Mouse (Mus musculus) layer of hippocampus, postnatal 14 days (tissue): ENCODE data around the gene Icosl. TPM values are rescaled to one million over a fixed set of nuclear protein-coding genes. Genes with fewer than 3 reads are reported as not detected.
"Not testable (repeated sequence)": the region's sequence is repeated elsewhere in the genome, so short reads cannot be mapped to it uniquely, and the experiment has no call there.

Experiments
- DNase-seq, 2 experiments: peaks; one replicate each; pipeline ENCODE4 v3.0.0; 2021 to 2022; ENCODE audit warnings: low spot score in 2 of 2, mixed read lengths in 1 of 2
- long read RNA-seq, 2 experiments: library from polyadenylated mRNA; stranded (forward); transcript quantifications; one replicate each; pipeline ENCODE4 v2.0.0; 2021
- total RNA-seq, 2 experiments: library from RNA; stranded (reverse); gene quantifications; 2 replicates each; pipeline ENCODE4 v1.2.3; 2021

The Icosl gene
- 1 to 10 TPM; 4.5 to 5.7 TPM for total RNA-seq
- long read RNA-seq, experiment 1, partial matches to known transcripts: 0 of 1 reads
- long read RNA-seq, experiment 1, other reads (novel, unspliced or antisense): 0 of 1 reads
- long read RNA-seq, experiment 2, partial matches to known transcripts: 0 of 1 reads
- long read RNA-seq, experiment 2, other reads (novel, unspliced or antisense): 0 of 1 reads

GRCm38 (mm10) chr10:78069101-78070011, at the start of gene Icosl:
Gene Icosl (plus strand): TSS chr10:78069302.
- peak; percentile 38 to 50 for DNase-seq

GRCm38 (mm10) chr10:78019984-78020383, 49.1 kb upstream of the Icosl start:
- DNase-seq: not testable (repeated sequence)

- not testable (repeated sequence) for DNase-seq
Measured at GRCm38 (mm10) chr10:78025453-78025852, 43.6 kb upstream of the Icosl start.

DNA sequence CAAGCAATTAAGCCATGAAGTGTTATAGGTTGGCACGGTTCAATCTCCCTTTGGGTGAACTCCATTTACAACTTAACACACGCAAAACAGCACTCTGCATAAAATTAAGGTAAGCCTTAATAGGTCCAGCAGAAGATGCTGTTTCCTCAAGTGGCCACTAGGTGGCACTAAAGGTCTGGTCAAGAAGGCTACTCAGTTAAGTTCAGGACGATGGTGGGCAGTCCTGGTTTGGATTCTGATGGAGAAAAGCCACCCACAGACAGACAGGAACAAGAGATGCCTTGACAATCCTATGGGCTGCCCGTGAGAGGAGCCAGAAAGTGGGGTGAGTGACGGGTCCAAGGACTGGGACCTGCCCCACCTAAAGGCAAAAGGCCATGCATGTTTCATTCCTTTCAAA, 41.0 kb upstream of the Icosl start:
- DNase-seq: peak; percentile 58 to 77

- DNase-seq: no peak
Measured at GRCm38 (mm10) chr10:78029080-78029479, 40.0 kb upstream of the Icosl start.

DNA sequence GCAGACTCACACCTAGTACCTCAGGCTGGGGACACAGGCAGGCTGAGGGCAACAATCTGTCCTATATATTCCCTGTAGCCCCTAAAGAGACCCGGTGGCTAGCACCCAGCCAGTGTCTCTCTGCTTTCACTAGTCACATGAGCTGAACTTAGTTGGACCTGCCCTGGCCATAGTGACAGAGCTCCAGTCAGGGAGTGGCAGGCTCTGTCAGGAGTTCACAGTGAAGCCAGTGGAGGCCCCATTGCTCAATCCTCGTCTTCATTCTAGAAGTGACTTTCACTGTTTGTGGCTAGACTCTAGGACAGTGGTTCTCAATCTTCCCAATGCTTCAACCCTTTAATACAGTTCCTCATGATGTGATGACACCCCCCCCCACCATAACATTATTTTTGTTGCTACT, 37.1 kb upstream of the Icosl start:
- DNase-seq: no peak

GRCm38 (mm10) chr10:78037139-78037538, 32.0 kb upstream of the Icosl start:
- no peak for DNase-seq

DNA sequence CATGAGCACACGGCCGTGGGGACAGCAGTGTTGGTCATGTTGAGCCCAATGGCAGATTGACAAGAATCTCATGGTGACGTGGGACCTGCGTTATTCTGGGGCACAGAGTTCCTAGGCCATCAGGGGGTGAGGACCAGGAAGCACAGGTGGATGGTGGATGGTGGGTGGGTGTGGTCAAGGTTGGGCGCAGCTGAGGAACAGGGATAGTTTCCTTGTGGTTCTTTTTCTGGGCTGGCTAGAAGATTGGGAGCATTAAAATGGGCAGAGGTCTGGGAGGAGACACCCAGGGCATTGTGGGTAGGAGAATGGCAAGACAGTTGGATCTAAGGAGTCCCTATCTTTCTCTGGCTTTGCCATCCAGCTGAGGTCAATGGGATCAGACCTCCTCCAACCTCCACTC, 27.5 kb upstream of the Icosl start, which contains the start of gene Dnmt3l:
TSS of gene Dnmt3l (plus strand) at position 301 of the 400 bp plus-strand sequence.
- no peak for DNase-seq

GRCm38 (mm10) chr10:78042096-78042495, 27.0 kb upstream of the Icosl start:
- no peak for DNase-seq

GRCm38 (mm10) chr10:78042697-78043405, 26.3 kb upstream of the Icosl start:
- peak; percentile 26 to 31 for DNase-seq

DNA sequence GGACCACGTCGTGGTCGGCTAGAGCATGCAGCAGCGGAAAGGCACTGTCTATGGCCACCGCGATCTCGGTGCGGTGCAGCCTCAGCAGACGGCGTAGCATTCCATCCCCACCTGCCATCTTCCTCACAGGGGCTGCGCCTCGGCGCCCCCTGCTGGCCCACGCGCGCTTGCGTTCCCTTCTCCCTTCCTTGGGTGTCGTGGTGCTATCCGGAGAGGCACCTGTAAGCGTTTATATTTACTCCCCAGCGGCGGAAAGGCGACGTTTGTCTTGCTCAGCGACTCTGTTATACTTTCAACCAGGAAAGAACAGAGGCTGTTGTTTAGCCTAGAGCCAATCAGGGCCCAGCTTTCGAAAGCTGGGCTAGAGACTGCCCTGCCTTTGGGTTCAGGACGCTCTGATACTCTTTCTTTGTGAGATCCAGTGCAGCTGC, 25.7 kb upstream of the Icosl start, which contains the start of gene Aire:
TSS of gene Aire (minus strand) at position 205 of the 431 bp plus-strand sequence.
- peak; percentile 35 to 57 for DNase-seq

GRCm38 (mm10) chr10:78044531-78044930, 24.6 kb upstream of the Icosl start:
- no peak for DNase-seq

DNA sequence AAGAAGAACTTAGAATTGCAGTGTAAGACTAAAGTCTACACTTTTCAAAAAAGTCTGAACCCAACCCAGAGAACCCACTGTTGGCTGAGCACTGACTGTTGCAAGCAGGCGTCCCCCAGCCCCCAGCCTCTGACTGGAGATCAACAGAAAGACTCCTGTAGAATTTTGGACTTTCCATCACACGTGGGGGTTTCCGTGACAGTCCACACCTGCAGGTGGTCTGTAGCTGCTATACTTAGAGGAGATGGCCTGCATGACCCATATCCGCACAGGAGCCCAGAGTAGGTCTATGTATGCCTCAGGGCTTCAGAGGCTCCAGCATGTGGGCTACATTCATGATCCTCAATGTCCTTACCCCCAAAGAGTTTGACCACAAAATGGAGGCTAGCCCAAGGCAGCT, 22.7 kb upstream of the Icosl start:
- DNase-seq: no peak

GRCm38 (mm10) chr10:78048061-78048730, 20.9 kb upstream of the Icosl start:
- no peak for DNase-seq

DNA sequence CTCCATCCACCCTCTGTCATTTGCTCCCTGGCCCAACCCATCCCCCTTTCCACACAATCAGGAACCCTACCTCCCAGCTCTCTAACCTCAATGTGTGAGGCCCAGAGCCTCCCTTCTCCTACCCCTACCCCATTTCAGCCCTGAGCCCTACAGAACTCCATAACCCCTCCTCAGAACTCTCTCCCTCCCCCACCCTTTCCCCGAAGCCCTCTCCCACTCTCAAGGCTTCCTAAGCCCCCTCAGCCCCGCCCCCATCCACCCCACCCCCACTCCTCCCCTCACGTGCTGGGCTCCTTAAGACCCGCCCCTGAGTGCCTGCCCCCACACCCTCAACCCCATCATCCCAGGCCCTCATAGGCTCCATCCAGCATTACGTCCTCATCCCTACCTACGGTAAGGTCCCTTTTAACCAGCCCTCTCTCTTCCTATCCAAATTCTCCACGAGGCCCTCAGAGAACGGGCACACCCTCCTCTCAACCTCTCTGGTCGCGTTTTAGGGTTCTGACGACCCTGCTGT, 19.5 kb upstream of the Icosl start:
- no peak for DNase-seq

- no peak for DNase-seq
Measured at GRCm38 (mm10) chr10:78054633-78055565, 14.2 kb upstream of the Icosl start.

DNA sequence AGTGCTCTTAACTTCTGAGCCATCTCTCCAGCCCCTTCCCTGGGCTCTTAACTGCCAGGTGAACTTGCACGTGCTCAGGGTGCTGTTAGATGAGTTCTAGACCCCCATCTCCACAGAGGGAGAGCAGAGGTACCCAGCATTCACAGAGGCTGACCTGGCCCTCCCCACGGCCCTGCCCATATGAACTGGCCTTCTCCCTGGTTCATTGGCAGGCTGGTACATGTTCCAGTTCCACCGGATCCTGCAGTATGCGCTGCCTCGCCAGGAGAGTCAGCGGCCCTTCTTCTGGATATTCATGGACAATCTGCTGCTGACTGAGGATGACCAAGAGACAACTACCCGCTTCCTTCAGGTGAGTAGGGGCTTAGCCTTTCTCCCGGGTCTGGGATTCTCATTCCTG, 12.0 kb upstream of the Icosl start:
- DNase-seq: no peak

GRCm38 (mm10) chr10:78063122-78063521, 6.0 kb upstream of the Icosl start:
- DNase-seq: no peak

- no peak for DNase-seq
Measured at GRCm38 (mm10) chr10:78067226-78067625, 1.9 kb upstream of the Icosl start.

DNA sequence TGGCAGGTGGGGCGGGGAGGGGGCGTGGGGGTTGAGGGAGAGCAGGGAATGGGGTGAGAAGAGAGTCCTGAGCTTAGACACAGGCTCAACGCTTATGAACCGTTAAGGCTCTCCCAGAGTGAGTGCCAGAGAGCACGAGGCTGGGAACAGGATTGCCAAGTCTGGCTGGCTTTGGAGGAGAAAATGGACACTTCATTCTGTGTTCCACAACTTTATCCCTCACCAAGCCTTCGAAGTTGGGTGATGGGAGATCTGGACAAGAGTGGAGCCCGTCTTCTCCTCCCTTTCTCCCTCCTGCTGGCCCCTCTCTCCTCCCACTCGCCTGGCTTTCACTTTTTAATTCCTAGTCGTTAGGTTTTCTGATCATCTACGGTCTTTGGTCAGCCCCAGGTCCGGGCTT, 561 bp upstream of the Icosl start:
- no peak for DNase-seq
